Mouse (Mus musculus) liver, adult 2 months (tissue): Measurements from ENCODE around the gene Bcas3.

ENCODE experiments used
- CTCF ChIP-seq: fragments of 200-500 bp; IDR thresholded peaks from 2 replicates; pipeline ENCODE4 v1.5.1; 2011; ENCODE audit warnings: low read depth, low read length, control low read depth
- POLR2A ChIP-seq: fragments of 200-500 bp; IDR thresholded peaks from 2 replicates; pipeline ENCODE4 v1.6.1; 2011; ENCODE audit warnings: low read length, control low read depth; ENCODE audit not compliant: insufficient read depth; ENCODE audit errors: extremely low read depth

DNA sequence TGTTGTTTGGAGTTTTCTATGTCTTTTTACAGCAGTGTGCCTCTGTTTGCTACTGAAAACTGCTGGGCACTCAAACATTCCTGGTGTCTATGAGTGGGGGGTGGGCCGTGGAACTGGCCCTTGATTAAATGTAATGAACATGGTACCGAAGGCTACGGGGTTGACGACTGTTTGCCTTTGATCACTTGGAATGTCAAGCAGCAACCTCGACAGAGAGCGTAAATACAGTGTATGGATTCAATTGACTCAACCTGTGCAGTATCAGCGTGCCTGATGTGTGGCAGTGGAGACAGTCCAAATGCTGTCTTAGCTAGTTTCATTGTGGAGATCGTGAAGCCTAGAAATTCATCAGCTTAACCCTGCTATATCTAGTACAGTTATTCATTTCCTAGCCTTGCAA is 231.1 kb downstream of the Bcas3 start:
- no peak for TF ChIP-seq CTCF
- no peak for TF ChIP-seq POLR2A
